11 mouse cellular contexts compared by ENCODE assay signal in the genomic region with DNA sequence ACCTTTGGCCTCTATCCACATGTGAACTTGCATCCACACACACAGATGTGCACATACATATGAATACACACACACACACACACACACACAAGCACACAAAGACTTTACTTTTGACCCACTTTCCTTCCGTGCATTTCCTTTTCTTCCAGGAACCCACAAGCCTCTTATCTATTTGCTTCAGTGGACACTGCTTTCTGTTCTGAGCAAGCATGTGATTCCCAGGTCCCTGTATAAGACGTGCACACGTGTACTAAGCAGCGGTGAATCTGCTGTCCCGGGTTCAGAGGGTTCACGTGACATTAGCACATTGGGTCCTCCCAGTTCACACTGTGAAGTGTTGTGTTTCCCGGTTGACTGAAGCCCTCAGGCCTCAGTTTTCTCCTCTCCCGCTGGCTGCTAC.
"Had no signal": no experiment of that assay in that cellular context is flagged by ENCODE, and none has a peak within 500 bp of the region (broad histone marks: within the 10 kb centered on the region; RNA-seq: fewer than 3 reads in every experiment).

No protein-coding gene starts in this region.

- H3K4me2 ChIP-seq: limb, embryonic 12.5 days; liver, embryonic 15.5 days; midbrain, embryonic 12.5 days; neural tube, embryonic 13.5 days had no signal

- H3K4me3 ChIP-seq: left cerebral cortex, adult 2 months; limb, embryonic 12.5 days; liver, embryonic 15.5 days; midbrain, embryonic 12.5 days; neural tube, embryonic 13.5 days had no signal

- H3K9me3 ChIP-seq: limb, embryonic 12.5 days; liver, embryonic 15.5 days; midbrain, embryonic 12.5 days; neural tube, embryonic 13.5 days had no signal

- H3K27me3 ChIP-seq: limb, embryonic 12.5 days; liver, embryonic 15.5 days; neural tube, embryonic 13.5 days had no signal

- H3K27ac ChIP-seq: left cerebral cortex, adult 2 months; limb, embryonic 12.5 days; liver, embryonic 15.5 days; midbrain, embryonic 12.5 days; neural tube, embryonic 13.5 days had no signal

- ATAC-seq: midbrain, embryonic 16.5 days had no signal

- H3K36me3 ChIP-seq: limb, embryonic 12.5 days; liver, embryonic 15.5 days; midbrain, embryonic 12.5 days; neural tube, embryonic 13.5 days had no signal

- DNase-seq: kidney, adult 8-10 months; kidney, postnatal 25 days; retina, postnatal 1 day; right cerebral cortex, postnatal 14 days; thymus, postnatal 4 days had no signal

- H3K4me1 ChIP-seq: limb, embryonic 12.5 days; liver, embryonic 15.5 days; midbrain, embryonic 12.5 days; neural tube, embryonic 13.5 days had no signal

- H3K9ac ChIP-seq: limb, embryonic 12.5 days; liver, embryonic 15.5 days; midbrain, embryonic 12.5 days; neural tube, embryonic 13.5 days had no signal
